ENCODE assay signal across 9 mouse cellular contexts in genomic region chr6:71164394-71164793, GRCm38 (mm10). TPM values are rescaled to one million over a fixed set of nuclear protein-coding genes. Genes with fewer than 3 reads are reported as not detected.
DNase-seq lines count a peak whose midpoint lies in the region; ATAC-seq lines count a peak whose summit lies in the region.
"Had no signal": no experiment of that assay in that cellular context is flagged by ENCODE, and none has a peak within 500 bp of the region (broad histone marks: within the 10 kb centered on the region; RNA-seq: fewer than 3 reads in every experiment).

No protein-coding gene starts in this region.

- no peaks in the 10 kb centered on the region for H3K36me3 ChIP-seq in midbrain, embryonic 11.5 days (ENCODE audit: control insufficient read depth, insufficient read depth, low read length)
- no peaks in the 10 kb centered on the region for H3K36me3 ChIP-seq in midbrain, embryonic 15.5 days (replicated peaks)
- H3K36me3 ChIP-seq in liver, embryonic 12.5 days, result no peaks in the 10 kb centered on the region

- H3K27me3 ChIP-seq in midbrain, embryonic 11.5 days (ENCODE audit: control insufficient read depth, insufficient read depth, low read length), result no peaks in the 10 kb centered on the region
- H3K27me3 ChIP-seq in midbrain, embryonic 15.5 days (replicated peaks), result no peaks in the 10 kb centered on the region
- H3K27me3 ChIP-seq in liver, embryonic 12.5 days (replicated peaks), result no peaks in the 10 kb centered on the region

- H3K4me3 ChIP-seq in midbrain, embryonic 11.5 days (ENCODE audit: low read depth, low read length), result no peak overlapping the region
- H3K4me3 ChIP-seq in midbrain, embryonic 15.5 days, result no peak overlapping the region
- no peak overlapping the region for H3K4me3 ChIP-seq in liver, embryonic 12.5 days

- H3K27ac ChIP-seq in midbrain, embryonic 11.5 days (ENCODE audit: low read depth, low read length), result no peak overlapping the region
- no peak overlapping the region for H3K27ac ChIP-seq in midbrain, embryonic 15.5 days
- H3K27ac ChIP-seq in liver, embryonic 12.5 days, result no peak overlapping the region

- H3K4me1 ChIP-seq in midbrain, embryonic 11.5 days (ENCODE audit: control insufficient read depth, insufficient read depth, low read length), result no peaks in the 10 kb centered on the region
- H3K4me1 ChIP-seq in midbrain, embryonic 15.5 days, result no peaks in the 10 kb centered on the region
- H3K4me1 ChIP-seq in liver, embryonic 12.5 days, result 0 out of 2 replicates have a peak, but pooled peaks cover 9% of the 10 kb centered on the region

- no peaks in the 10 kb centered on the region for H3K9me3 ChIP-seq in midbrain, embryonic 11.5 days (ENCODE audit: control insufficient read depth, low read length)
- H3K9me3 ChIP-seq in midbrain, embryonic 15.5 days, result no peaks in the 10 kb centered on the region
- H3K9me3 ChIP-seq in liver, embryonic 12.5 days (replicated peaks), result no peaks in the 10 kb centered on the region

- H3K9ac ChIP-seq in midbrain, embryonic 11.5 days (ENCODE audit: low read length), result no peak overlapping the region
- no peak overlapping the region for H3K9ac ChIP-seq in midbrain, embryonic 15.5 days
- H3K9ac ChIP-seq in liver, embryonic 12.5 days, result no peak overlapping the region

- H3K4me2 ChIP-seq in midbrain, embryonic 11.5 days, result no peak overlapping the region
- H3K4me2 ChIP-seq in midbrain, embryonic 15.5 days, result no peak overlapping the region
- no peak overlapping the region for H3K4me2 ChIP-seq in liver, embryonic 12.5 days

- ATAC-seq in midbrain, embryonic 11.5 days (ENCODE audit: low FRiP score), result peak; percentile 30; the same call in 1 of the 2 replicates
- no peak for ATAC-seq in midbrain, embryonic 15.5 days (replicated peaks)
- ATAC-seq in liver, embryonic 12.5 days, result peak; percentile 54; the same call in 1 of the 2 replicates
- no peak for ATAC-seq in CD4-positive, CD25-positive, alpha-beta regulatory T cell, adult 4 months

- DNase-seq in adrenal gland, adult 2 months, result peak; percentile 8
- no peak for DNase-seq in adrenal gland, postnatal 36 days
- DNase-seq in midbrain, embryonic 11.5 days (ENCODE audit: low spot score, missing footprints), result no peak
- peak; percentile 43 to 61 for DNase-seq in thymus, postnatal 36 days
- no peak for DNase-seq in cerebellum, adult 9-10 months

- 22% methylated on average over 6 of the region's 6 CpGs for WGBS in midbrain, embryonic 11.5 days
- WGBS in midbrain, embryonic 15.5 days, result 33% methylated on average over 6 of the region's 6 CpGs
- WGBS in liver, embryonic 12.5 days (ENCODE audit: insufficient replicate concordance), result 24% methylated on average over 6 of the region's 6 CpGs

RNA-seq across cellular contexts. Expression of gene Thnsl2, which starts 20.2 kb away (rescaled TPM):
- total RNA-seq in adrenal gland, adult 2 months (2021), result 10 to 100 TPM; 14.9 to 18.5 TPM
- 22.1 and 24.3 TPM in 2 replicates for polyA plus RNA-seq in adrenal gland, adult 2 months (2012; rRNA removed)
- 10 to 100 TPM; 16.7 to 20.4 TPM for total RNA-seq in adrenal gland, postnatal 36 days (2021)
- 5.3 and 7.4 TPM in 2 replicates for polyA plus RNA-seq in midbrain, embryonic 11.5 days (2014; fragmentation: Nextera tagmentation; extraction: Ambion mirVana)
- polyA plus RNA-seq in midbrain, embryonic 15.5 days (2015; fragmentation: Nextera tagmentation; extraction: Ambion mirVana), result 4.2 and 4.7 TPM in 2 replicates
- 6.4 TPM in 2 replicates for polyA plus RNA-seq in liver, embryonic 12.5 days (2016; fragmentation: Nextera tagmentation; extraction: Ambion mirVana)
- polyA plus RNA-seq in CD4-positive, CD25-positive, alpha-beta regulatory T cell, adult 4 months (2017; shearing (Covaris generic)), result 1 to 10 TPM; 1.3 to 2.1 TPM

RNA-seq across cellular contexts. Expression of gene Fabp1, which starts 35.2 kb away (rescaled TPM):
- 10 to 100 TPM in 1 of 2 experiments, not detected in 1; 15.4 TPM for total RNA-seq in adrenal gland, adult 2 months (2021)
- not detected in 2 replicates for polyA plus RNA-seq in adrenal gland, adult 2 months (2012; rRNA removed)
- total RNA-seq in adrenal gland, postnatal 36 days (2021), result 1 to 10 TPM in 1 of 2 experiments, not detected in 1; 1.9 TPM
- polyA plus RNA-seq in midbrain, embryonic 11.5 days (2014; fragmentation: Nextera tagmentation; extraction: Ambion mirVana), result not detected in 2 replicates
- 0.45 and 0.46 TPM in 2 replicates for polyA plus RNA-seq in midbrain, embryonic 15.5 days (2015; fragmentation: Nextera tagmentation; extraction: Ambion mirVana)
- 109 and 117 TPM in 2 replicates for polyA plus RNA-seq in liver, embryonic 12.5 days (2016; fragmentation: Nextera tagmentation; extraction: Ambion mirVana)
- polyA plus RNA-seq in CD4-positive, CD25-positive, alpha-beta regulatory T cell, adult 4 months (2017; shearing (Covaris generic)), result not detected
- total RNA-seq: left cerebral cortex, adult 8-10 months had no signal

Comparison
In these comparisons a context has a peak if more than half of its experiments do, and no peak if none do; other contexts are left out.
1. DNase-seq: peak in adrenal gland, adult 2 months (single experiment) and thymus, postnatal 36 days (2 of 2); none in adrenal gland, postnatal 36 days (0 of 2), midbrain, embryonic 11.5 days (single experiment) and cerebellum, adult 9-10 months (single experiment).
2. ATAC-seq: peak in midbrain, embryonic 11.5 days (single experiment) and liver, embryonic 12.5 days (single experiment); none in midbrain, embryonic 15.5 days (single experiment) and CD4-positive, CD25-positive, alpha-beta regulatory T cell, adult 4 months (single experiment).
3. RNA of gene Fabp1, which starts 35.2 kb away (polyA plus RNA-seq): 109 to 117 TPM in liver, embryonic 12.5 days; 0.45 to 0.46 TPM in midbrain, embryonic 15.5 days, not detected in adrenal gland, adult 2 months, not detected in midbrain, embryonic 11.5 days and not detected in CD4-positive, CD25-positive, alpha-beta regulatory T cell, adult 4 months; every median in the first group is over 10 times any median in the second.